Mouse (Mus musculus): ENCODE measurements around the gene Sike1.

Gene Sike1

DNA sequence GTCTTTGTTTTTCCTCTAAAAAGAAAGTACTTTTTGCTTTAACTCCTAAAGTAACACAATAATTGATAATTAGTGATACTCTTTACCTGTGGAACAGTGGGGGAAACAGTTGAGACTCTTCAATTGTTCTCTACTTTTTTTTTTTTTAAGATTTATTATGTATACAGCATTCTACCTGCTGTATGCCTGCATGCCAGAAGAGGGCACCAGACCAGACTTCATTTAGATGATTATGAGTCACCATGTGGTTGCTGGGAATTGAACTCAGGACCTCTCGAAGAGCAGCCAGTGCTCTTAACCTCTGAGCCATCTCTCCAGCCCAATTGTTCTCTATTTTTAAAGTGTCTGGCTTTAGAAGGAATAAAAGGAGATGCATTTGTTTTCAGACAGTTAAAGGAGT lies 30.7 kb downstream of the Sike1 start:
- no peak for DNase-seq (ENCODE audit: low spot score)

DNA sequence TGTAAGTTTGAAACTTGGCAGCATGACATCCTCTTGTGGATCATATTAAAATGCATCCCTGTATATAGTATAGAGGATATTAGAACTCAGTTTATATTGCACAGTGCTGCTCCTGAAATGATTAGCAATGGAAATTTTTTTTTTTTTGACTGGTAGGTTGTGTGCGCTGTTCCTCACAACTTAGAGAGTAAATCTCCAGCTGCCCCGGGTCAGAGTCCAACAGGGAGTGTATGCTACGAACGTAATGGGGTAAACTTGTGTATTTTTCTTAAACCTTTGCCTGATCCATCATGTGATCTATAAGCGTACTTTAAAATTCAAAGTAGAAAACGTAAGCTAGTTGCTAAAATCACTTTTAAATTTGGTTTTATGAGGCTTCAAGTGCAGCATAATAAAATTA lies 44.8 kb downstream of the Sike1 start:
- no peak for DNase-seq (ENCODE audit: low spot score)

DNA sequence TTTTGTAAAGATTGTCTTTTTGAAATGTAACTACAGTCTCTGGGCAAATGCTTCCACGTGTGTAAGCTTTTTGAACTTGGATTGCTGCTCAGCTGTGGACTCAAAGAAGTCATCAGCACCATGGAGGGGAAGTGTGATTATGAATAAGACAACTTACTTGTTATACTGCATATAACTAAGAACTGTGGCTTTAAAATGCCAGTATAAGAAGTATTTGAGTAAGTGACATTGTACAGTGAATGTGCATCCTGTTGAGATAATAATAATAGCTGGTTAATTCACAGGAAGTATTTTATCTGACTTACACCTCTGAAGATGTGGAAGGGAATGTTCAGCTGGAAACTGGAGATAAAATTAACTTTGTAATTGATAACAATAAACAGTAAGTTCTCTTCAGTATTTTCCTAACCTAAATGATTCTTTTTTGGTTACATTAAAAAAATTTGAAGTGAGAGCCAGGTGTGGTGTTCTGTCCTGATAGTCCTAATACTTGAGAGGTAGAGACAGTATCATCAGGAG lies 45.4 kb downstream of the Sike1 start:
- DNase-seq (ENCODE audit: low spot score), result no peak

DNA sequence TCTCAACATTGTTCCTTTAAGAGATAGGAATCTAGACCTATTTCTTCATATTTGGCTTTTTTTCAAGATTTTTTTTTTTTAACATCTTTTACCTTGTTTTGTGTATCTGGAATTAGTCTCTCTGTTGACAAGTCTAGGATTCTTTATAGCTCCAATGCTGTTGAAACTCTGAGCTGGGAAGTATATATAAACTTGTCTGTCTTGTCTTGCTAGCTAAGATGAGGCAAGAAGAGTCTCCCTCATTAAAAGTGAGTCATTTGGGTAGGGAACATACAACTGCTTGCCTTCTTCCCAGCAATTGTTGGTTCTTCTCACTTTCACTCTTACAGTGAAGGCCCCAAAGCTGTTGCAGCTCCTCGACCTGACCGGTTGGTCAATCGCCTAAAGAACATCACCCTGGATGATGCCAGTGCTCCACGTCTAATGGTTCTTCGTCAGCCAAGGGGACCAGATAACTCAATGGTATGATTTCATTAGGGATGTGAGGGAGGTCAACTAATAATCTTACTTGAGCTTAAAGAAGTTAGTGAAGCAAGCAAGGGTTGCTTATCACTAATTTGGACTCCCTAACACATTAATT lies 60.6 kb downstream of the Sike1 start:
- no peak for DNase-seq (ENCODE audit: low spot score)

GRCm38 (mm10) chr3:103057752-103058151 lies 62.2 kb downstream of the Sike1 start:
- no peak for DNase-seq (ENCODE audit: low spot score)

Data from MN1 (cell line).